Mouse (Mus musculus): Measurements from ENCODE around the gene Cpt1c. TPM values are rescaled to one million over a fixed set of nuclear protein-coding genes. Genes with fewer than 3 reads are reported as not detected.

Cpt1c gene
- polyA plus RNA-seq, 1 experiment from 2014 or later, result 10.0 TPM

DNA sequence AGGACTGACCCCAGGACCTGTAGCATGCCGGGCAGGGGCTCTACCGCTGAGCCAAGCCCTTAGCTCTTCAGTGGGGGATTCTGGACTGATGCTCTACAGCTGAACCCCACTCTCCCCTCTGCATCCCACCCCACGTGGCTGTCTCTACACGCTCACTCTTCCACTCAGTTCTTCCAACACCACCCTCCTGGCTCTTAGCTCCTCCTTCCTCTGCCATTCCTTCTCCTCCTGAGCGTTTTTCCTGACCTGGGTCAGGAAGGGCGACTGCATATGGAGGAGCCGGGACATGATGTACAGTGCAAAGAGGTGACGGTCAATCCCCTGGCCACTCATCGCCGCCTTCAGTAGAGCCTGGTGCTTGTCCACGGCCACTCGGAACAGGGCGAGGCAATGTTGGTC, 14.1 kb downstream of the Cpt1c start:
- no peak for ATAC-seq (replicated peaks; ENCODE audit: insufficient number of reproducible peaks, low FRiP score, low TSS enrichment)
- H3K4me1 ChIP-seq (ENCODE audit: control insufficient read depth, insufficient read depth, low read length), result no peaks in the 10 kb centered on the region
- no peaks in the 10 kb centered on the region for H3K9me3 ChIP-seq (replicated peaks; ENCODE audit: control insufficient read depth, low read length)
- H3K4me3 ChIP-seq (ENCODE audit: low read depth, low read length), result no peak overlapping the region
- no peak overlapping the region for H3K27ac ChIP-seq (ENCODE audit: low read depth, low read length)
- H3K27me3 ChIP-seq (ENCODE audit: control insufficient read depth, insufficient read depth, low read length), result no peaks in the 10 kb centered on the region
- H3K36me3 ChIP-seq (ENCODE audit: control insufficient read depth, insufficient read depth, low read length), result peaks cover 7% of the 10 kb centered on the region; the same call in 1 of the 2 replicates
- H3K4me2 ChIP-seq, result no peak overlapping the region
- H3K9ac ChIP-seq (ENCODE audit: low read depth, low read length), result no peak overlapping the region
- 84% methylated on average over 13 of the region's 13 CpGs for WGBS (ENCODE audit: insufficient replicate concordance)

DNA sequence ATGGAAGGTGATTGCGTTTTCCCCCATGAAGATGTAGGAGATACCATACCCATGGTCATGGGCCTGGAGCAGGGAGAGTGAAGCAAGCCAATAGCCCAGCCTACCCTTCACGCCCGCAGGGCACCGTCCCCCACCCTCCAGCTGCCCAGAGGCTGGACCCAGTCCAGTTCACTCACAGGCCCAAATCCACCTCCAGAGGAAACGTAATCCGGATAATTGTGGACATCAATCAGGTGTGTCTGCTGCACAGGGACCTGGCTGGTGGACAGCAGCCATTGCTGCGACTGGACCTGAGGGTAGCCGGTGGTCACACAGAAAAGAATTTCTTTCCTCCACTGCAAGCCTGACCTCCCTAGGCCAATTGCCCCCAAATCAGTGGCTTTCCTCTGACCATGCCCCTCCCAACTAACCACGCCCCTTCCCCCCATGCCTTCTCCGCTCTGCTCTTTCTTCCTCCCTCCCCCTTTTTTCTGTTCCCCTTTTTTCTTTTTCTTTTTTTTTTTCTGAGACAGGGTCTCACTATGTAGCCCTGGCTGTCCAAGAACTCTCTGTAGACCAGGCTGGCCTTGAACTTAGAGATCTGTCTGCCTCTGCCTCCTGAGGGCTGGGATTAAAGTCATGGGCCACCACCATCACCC, 14.7 kb downstream of the Cpt1c start:
- H3K4me3 ChIP-seq (ENCODE audit: low read depth, low read length), result no peak overlapping the region
- no peaks in the 10 kb centered on the region for H3K27me3 ChIP-seq (ENCODE audit: control insufficient read depth, insufficient read depth, low read length)
- H3K4me1 ChIP-seq (ENCODE audit: control insufficient read depth, insufficient read depth, low read length), result no peaks in the 10 kb centered on the region
- no peaks in the 10 kb centered on the region for H3K9me3 ChIP-seq (replicated peaks; ENCODE audit: control insufficient read depth, low read length)
- no peak overlapping the region for H3K9ac ChIP-seq (ENCODE audit: low read depth, low read length)
- 87% methylated on average over 10 of the region's 10 CpGs for WGBS (ENCODE audit: insufficient replicate concordance)
- H3K27ac ChIP-seq (ENCODE audit: low read depth, low read length), result no peak overlapping the region
- H3K4me2 ChIP-seq, result no peak overlapping the region
- no peak for ATAC-seq (replicated peaks; ENCODE audit: insufficient number of reproducible peaks, low FRiP score, low TSS enrichment)
- H3K36me3 ChIP-seq (ENCODE audit: control insufficient read depth, insufficient read depth, low read length), result peaks cover 7% of the 10 kb centered on the region; the same call in 1 of the 2 replicates

DNA sequence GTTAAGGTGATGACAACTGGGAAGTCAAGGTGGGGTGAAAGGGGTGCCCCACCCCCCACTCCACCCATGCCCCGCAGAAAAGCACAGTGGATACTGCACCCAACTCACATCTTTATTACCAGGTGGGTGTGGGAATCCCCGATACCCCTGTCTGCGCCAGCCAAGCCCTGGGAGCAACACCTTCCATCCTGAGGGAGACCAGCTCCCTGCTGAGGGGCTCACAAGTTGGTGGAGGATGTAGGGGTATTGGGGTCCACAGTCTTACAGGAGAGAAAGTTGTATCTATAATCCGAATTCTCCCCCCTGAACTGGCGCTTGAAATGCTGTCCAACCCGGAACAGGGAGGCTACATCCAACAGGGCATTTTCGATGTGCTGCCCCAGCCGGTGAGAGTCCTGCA, 15.4 kb downstream of the Cpt1c start:
- Histone ChIP-seq H3K27ac (ENCODE audit: low read depth, low read length) (no peak overlapping the region), H3K4me3 (ENCODE audit: low read depth, low read length) (no peak overlapping the region), H3K27me3 (ENCODE audit: control insufficient read depth, insufficient read depth, low read length) (no peaks in the 10 kb centered on the region), H3K4me1 (ENCODE audit: control insufficient read depth, insufficient read depth, low read length) (no peaks in the 10 kb centered on the region), H3K4me2 (no peak overlapping the region), H3K9ac (ENCODE audit: low read depth, low read length) (no peak overlapping the region), H3K36me3 (ENCODE audit: control insufficient read depth, insufficient read depth, low read length) (peaks cover 7% of the 10 kb centered on the region; the same call in 1 of the 2 replicates), H3K9me3 (replicated peaks; ENCODE audit: control insufficient read depth, low read length) (no peaks in the 10 kb centered on the region)
- 69% methylated on average over 7 of the region's 8 CpGs for WGBS (ENCODE audit: insufficient replicate concordance)
- no peak for ATAC-seq (replicated peaks; ENCODE audit: insufficient number of reproducible peaks, low FRiP score, low TSS enrichment)

DNA sequence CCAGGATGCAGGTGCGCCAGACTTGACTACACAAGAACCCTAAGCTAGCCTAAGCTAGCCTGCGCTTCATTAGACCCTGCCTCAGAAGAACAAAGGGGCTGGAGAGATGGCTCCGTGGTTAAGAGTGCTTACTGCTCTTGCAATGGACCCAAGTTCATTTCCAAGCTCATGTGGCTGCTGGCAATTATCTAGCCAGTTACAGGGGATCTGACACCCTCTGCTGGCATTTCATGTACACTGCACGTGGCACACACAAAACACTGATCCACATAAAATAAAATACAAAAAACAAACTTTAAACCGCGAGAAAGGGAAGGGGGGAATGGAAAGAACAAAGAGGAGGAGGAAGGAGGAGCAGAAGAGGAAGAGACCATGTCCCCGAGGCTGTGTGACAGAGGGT, 16.4 kb downstream of the Cpt1c start:
- peaks cover 7% of the 10 kb centered on the region; the same call in 1 of the 2 replicates for H3K36me3 ChIP-seq (ENCODE audit: control insufficient read depth, insufficient read depth, low read length)
- no peak for ATAC-seq (replicated peaks; ENCODE audit: insufficient number of reproducible peaks, low FRiP score, low TSS enrichment)
- H3K9ac ChIP-seq (ENCODE audit: low read depth, low read length), result no peak overlapping the region
- no peak overlapping the region for H3K4me2 ChIP-seq
- H3K4me3 ChIP-seq (ENCODE audit: low read depth, low read length), result no peak overlapping the region
- no peaks in the 10 kb centered on the region for H3K9me3 ChIP-seq (replicated peaks; ENCODE audit: control insufficient read depth, low read length)
- no peaks in the 10 kb centered on the region for H3K4me1 ChIP-seq (ENCODE audit: control insufficient read depth, insufficient read depth, low read length)
- WGBS (ENCODE audit: insufficient replicate concordance), result 47% methylated on average over 7 of the region's 7 CpGs
- H3K27ac ChIP-seq (ENCODE audit: low read depth, low read length), result no peak overlapping the region
- no peaks in the 10 kb centered on the region for H3K27me3 ChIP-seq (ENCODE audit: control insufficient read depth, insufficient read depth, low read length)

DNA sequence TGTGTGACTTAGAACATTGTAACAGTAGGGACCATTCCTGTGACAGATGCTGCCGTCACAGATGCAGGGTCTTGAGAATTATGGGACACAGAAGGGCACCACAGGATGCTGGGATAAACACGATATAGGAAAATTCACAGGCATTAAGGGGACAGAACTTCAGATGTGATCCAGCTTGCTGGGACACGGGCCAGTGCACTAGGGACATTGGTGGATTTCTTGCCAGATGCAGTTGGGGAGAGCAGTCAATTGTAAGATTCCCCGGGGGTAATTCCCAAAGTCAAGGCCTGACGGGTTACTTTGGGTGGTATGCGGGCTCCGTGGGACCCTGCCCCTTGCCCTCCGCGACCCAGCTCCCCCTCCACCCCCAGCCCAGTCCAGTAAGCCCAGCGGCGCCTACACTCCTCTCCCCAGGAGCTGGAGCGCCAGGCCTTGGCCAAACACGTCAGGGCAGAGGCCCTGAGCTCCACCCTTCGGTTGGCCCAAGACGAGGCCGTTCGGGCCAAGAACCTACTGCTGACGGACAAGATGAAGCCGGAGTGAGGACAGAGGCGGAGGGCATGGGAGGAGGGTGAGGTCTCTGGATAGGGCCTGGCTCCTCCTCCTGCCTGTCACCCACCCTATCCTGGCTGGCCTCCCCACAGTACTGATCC, 17.3 kb downstream of the Cpt1c start:
- Histone ChIP-seq H3K9me3 (replicated peaks; ENCODE audit: control insufficient read depth, low read length) (no peaks in the 10 kb centered on the region), H3K4me3 (ENCODE audit: low read depth, low read length) (no peak overlapping the region), H3K4me1 (ENCODE audit: control insufficient read depth, insufficient read depth, low read length) (0 out of 2 replicates have a peak, but pooled peaks cover under 1% of the 10 kb centered on the region), H3K27ac (ENCODE audit: low read depth, low read length) (no peak overlapping the region), H3K4me2 (no peak overlapping the region), H3K27me3 (ENCODE audit: control insufficient read depth, insufficient read depth, low read length) (no peaks in the 10 kb centered on the region), H3K9ac (ENCODE audit: low read depth, low read length) (no peak overlapping the region), H3K36me3 (ENCODE audit: control insufficient read depth, insufficient read depth, low read length) (peaks cover 7% of the 10 kb centered on the region; the same call in 1 of the 2 replicates)
- ATAC-seq (replicated peaks; ENCODE audit: insufficient number of reproducible peaks, low FRiP score, low TSS enrichment), result no peak
- WGBS (ENCODE audit: insufficient replicate concordance), result 67% methylated on average over 20 of the region's 20 CpGs

DNA sequence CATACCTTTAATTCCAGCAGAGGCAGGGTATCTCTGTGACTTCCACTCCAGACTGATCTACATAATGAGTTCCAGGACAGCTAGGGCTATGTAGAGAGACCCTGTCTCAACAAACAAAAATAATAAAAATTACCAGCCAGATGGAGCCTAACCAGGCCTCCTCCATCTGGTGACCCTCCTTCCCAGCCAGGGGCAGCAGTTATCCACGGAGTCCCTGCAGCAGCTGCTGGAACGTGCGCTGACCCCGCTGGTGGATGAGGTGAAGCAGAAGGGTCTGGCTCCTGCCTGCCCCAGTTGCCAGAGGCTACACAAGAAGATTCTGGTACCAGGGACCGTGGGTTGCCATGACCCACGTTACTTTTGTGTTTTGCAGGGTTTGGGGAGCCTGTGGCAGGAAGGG, 18.4 kb downstream of the Cpt1c start:
- peaks cover 6% of the 10 kb centered on the region for H3K27me3 ChIP-seq (ENCODE audit: control insufficient read depth, insufficient read depth, low read length)
- peaks cover 8% of the 10 kb centered on the region for H3K4me1 ChIP-seq (ENCODE audit: control insufficient read depth, insufficient read depth, low read length)
- H3K9ac ChIP-seq (ENCODE audit: low read depth, low read length), result no peak overlapping the region
- no peak for ATAC-seq (replicated peaks; ENCODE audit: insufficient number of reproducible peaks, low FRiP score, low TSS enrichment)
- H3K27ac ChIP-seq (ENCODE audit: low read depth, low read length), result no peak overlapping the region
- H3K9me3 ChIP-seq (replicated peaks; ENCODE audit: control insufficient read depth, low read length), result no peaks in the 10 kb centered on the region
- H3K4me3 ChIP-seq (ENCODE audit: low read depth, low read length), result no peak overlapping the region
- 53% methylated on average over 6 of the region's 6 CpGs for WGBS (ENCODE audit: insufficient replicate concordance)
- peaks cover 1% of the 10 kb centered on the region; the same call in 1 of the 2 replicates for H3K36me3 ChIP-seq (ENCODE audit: control insufficient read depth, insufficient read depth, low read length)
- H3K4me2 ChIP-seq, result no peak overlapping the region

DNA sequence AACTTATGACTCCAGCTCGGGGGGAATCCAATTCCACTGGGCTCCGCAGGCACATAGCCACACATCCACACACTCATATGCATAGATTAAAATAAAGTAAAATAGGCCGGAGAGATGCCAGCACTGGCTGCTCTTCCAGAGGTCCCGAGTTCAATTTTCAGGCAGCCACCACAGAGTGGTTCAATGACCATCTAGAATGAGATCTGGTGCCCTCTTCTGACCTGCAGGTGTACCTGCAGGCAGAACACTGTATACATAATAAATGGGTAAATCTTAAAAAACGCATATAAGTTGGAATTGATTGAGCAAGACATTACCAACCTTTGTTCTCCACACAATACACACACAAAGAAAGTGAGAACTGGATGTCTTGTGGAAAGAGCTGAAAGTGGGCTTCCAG, 19.0 kb downstream of the Cpt1c start:
- Histone ChIP-seq H3K27ac (ENCODE audit: low read depth, low read length) (no peak overlapping the region), H3K9me3 (replicated peaks; ENCODE audit: control insufficient read depth, low read length) (no peaks in the 10 kb centered on the region), H3K4me3 (ENCODE audit: low read depth, low read length) (no peak overlapping the region), H3K9ac (ENCODE audit: low read depth, low read length) (no peak overlapping the region), H3K27me3 (ENCODE audit: control insufficient read depth, insufficient read depth, low read length) (peaks cover 13% of the 10 kb centered on the region), H3K4me1 (ENCODE audit: control insufficient read depth, insufficient read depth, low read length) (peaks cover 8% of the 10 kb centered on the region), H3K36me3 (ENCODE audit: control insufficient read depth, insufficient read depth, low read length) (no peaks in the 10 kb centered on the region), H3K4me2 (no peak overlapping the region)
- 49% methylated on average over 5 of the region's 5 CpGs for WGBS (ENCODE audit: insufficient replicate concordance)
- no peak for ATAC-seq (replicated peaks; ENCODE audit: insufficient number of reproducible peaks, low FRiP score, low TSS enrichment)

DNA sequence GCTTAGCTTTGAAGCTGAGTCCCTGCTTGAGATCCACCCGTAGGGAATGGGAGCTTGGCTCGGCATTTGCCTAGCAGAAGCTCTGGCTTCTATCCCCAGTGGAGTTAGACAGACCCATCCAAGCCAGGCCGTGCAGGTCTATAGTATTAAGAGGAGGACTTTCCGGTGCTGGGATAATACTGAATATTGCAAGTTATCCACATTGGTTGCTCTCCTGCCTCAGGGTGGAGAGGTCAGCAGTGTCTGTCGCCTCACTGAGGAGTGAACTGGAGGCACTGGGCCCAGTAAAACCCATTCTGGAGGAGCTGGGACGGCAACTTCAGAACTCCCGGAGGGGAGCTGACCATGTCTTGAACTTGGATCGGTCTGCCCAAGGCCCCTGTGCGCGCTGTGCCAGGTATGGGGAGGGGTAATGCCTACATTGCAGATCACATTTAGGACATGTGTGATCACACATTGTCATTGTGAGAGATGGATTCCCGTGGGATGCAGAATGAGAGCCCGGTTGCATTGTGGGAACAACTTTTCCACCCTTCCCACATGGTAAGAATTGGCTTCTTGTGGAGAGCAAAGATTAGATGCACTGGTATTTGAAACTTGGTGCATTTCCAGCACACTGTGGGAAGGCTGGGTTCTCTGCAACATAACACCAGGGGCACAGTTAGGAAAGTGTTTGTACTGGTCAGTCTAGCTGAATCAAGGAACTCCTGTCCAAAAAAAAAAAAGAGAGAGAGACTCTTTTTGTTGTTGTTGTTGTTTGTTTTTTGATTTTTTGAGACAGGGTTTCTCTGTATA, 20.4 kb downstream of the Cpt1c start:
- H3K36me3 ChIP-seq (ENCODE audit: control insufficient read depth, insufficient read depth, low read length), result no peaks in the 10 kb centered on the region
- no peak overlapping the region for H3K4me2 ChIP-seq
- H3K9ac ChIP-seq (ENCODE audit: low read depth, low read length), result no peak overlapping the region
- H3K9me3 ChIP-seq (replicated peaks; ENCODE audit: control insufficient read depth, low read length), result no peaks in the 10 kb centered on the region
- H3K4me1 ChIP-seq (ENCODE audit: control insufficient read depth, insufficient read depth, low read length), result peaks cover 8% of the 10 kb centered on the region
- WGBS (ENCODE audit: insufficient replicate concordance), result 71% methylated on average over 12 of the region's 12 CpGs
- H3K27ac ChIP-seq (ENCODE audit: low read depth, low read length), result no peak overlapping the region
- no peak for ATAC-seq (replicated peaks; ENCODE audit: insufficient number of reproducible peaks, low FRiP score, low TSS enrichment)
- H3K4me3 ChIP-seq (ENCODE audit: low read depth, low read length), result no peak overlapping the region
- H3K27me3 ChIP-seq (ENCODE audit: control insufficient read depth, insufficient read depth, low read length), result peaks cover 22% of the 10 kb centered on the region

All from heart, embryonic 11.5 days (tissue).